Mouse (Mus musculus): ENCODE measurements around the gene Rsph3b. TPM values are rescaled to one million over a fixed set of nuclear protein-coding genes. Genes with fewer than 3 reads are reported as not detected.
A peak's percentile ranks its signal among the peaks of the same experiment; 100 is the strongest.

The Rsph3b gene
- polyA plus RNA-seq, 1 experiment from 2014 or later: 56.1 TPM

- H3K27ac ChIP-seq (ENCODE audit: low read length): no peak overlapping the region
- H3K36me3 ChIP-seq (ENCODE audit: control insufficient read depth, insufficient read depth): no peaks in the 10 kb centered on the region
- H3K9me3 ChIP-seq (ENCODE audit: control insufficient read depth, low read length): peaks cover 9% of the 10 kb centered on the region
- no peak overlapping the region for H3K4me3 ChIP-seq (replicated peaks; ENCODE audit: low read length)
- H3K4me1 ChIP-seq (replicated peaks; ENCODE audit: control insufficient read depth, insufficient read depth, low read length): no peaks in the 10 kb centered on the region
- ATAC-seq: no peak
- 94% methylated on average over 2 of the region's 2 CpGs for WGBS
- H3K4me2 ChIP-seq (ENCODE audit: low read length): no peak overlapping the region
- H3K9ac ChIP-seq (replicated peaks; ENCODE audit: low read depth, low read length): no peak overlapping the region
- no peaks in the 10 kb centered on the region for H3K27me3 ChIP-seq (replicated peaks; ENCODE audit: control insufficient read depth, insufficient read depth, low read length)
These were observed 77.1 kb downstream of the Rsph3b start for GRCm38 (mm10) chr17:6871421-6871820.

DNA sequence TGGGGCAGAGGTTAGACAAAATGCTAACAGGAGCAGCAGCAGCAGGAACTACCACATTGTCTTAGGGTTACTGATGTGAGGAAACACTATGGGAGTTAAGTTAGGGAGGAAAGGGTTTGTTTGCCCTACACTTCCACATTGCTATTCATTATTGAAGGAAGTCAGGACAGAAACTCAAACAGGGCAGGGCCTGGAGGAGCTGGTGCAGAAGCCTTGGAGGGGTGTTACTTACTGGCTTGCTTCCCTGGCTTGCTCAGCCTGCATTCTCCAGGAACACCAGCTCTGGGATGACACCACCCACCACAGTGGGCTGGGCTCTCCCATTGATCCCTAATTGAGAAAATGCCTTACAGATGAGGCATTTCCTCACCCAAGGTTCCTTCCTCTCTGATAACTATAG lies 79.7 kb downstream of the Rsph3b start:
- ATAC-seq: no peak
- Histone ChIP-seq H3K4me2 (ENCODE audit: low read length) (no peak overlapping the region), H3K4me3 (replicated peaks; ENCODE audit: low read length) (no peak overlapping the region)

GRCm38 (mm10) chr17:6867740-6868139 lies 80.7 kb downstream of the Rsph3b start:
- H3K9ac ChIP-seq (replicated peaks; ENCODE audit: low read depth, low read length): no peak overlapping the region

More for the DNA sequence above, 79.7 kb downstream of the Rsph3b start:
- Histone ChIP-seq H3K4me1 (replicated peaks; ENCODE audit: control insufficient read depth, insufficient read depth, low read length) (peaks cover 9% of the 10 kb centered on the region), H3K36me3 (ENCODE audit: control insufficient read depth, insufficient read depth) (no peaks in the 10 kb centered on the region), H3K27ac (ENCODE audit: low read length) (no peak overlapping the region), H3K9me3 (ENCODE audit: control insufficient read depth, low read length) (peaks cover 2% of the 10 kb centered on the region), H3K27me3 (replicated peaks; ENCODE audit: control insufficient read depth, insufficient read depth, low read length) (no peaks in the 10 kb centered on the region), H3K9ac (replicated peaks; ENCODE audit: low read depth, low read length) (no peak overlapping the region)

DNA sequence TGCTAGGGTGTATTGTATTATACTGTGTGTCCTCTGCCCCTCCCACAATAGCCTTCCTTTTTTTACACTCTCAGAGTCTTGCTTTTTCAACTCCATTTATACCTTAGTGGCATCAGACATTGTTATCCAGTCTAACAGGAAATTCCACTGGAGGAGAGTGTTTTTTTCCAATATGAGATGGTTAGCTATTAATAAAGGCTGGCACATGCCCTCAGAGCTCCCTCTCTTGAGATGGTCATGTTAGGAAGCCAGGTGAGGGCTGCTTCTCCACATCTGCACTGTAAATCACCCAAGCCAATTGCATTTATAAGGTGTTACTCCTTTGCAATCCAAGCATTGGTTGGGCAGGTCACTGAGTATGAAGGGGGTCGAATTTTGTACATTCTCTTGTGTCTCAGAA lies 81.9 kb downstream of the Rsph3b start:
- Histone ChIP-seq H3K27ac (ENCODE audit: low read length) (no peak overlapping the region), H3K4me2 (ENCODE audit: low read length) (no peak overlapping the region), H3K36me3 (ENCODE audit: control insufficient read depth, insufficient read depth) (no peaks in the 10 kb centered on the region), H3K9ac (replicated peaks; ENCODE audit: low read depth, low read length) (no peak overlapping the region), H3K27me3 (replicated peaks; ENCODE audit: control insufficient read depth, insufficient read depth, low read length) (no peaks in the 10 kb centered on the region), H3K9me3 (ENCODE audit: control insufficient read depth, low read length) (no peaks in the 10 kb centered on the region), H3K4me3 (replicated peaks; ENCODE audit: low read length) (no peak overlapping the region), H3K4me1 (replicated peaks; ENCODE audit: control insufficient read depth, insufficient read depth, low read length) (peaks cover 20% of the 10 kb centered on the region)
- ATAC-seq: no peak
- WGBS: 79% methylated on average over 1 of the region's 1 CpGs

More at GRCm38 (mm10) chr17:6867740-6868139, 80.7 kb downstream of the Rsph3b start:
- Histone ChIP-seq H3K4me2 (ENCODE audit: low read length) (no peak overlapping the region), H3K4me1 (replicated peaks; ENCODE audit: control insufficient read depth, insufficient read depth, low read length) (peaks cover 9% of the 10 kb centered on the region), H3K36me3 (ENCODE audit: control insufficient read depth, insufficient read depth) (no peaks in the 10 kb centered on the region), H3K27me3 (replicated peaks; ENCODE audit: control insufficient read depth, insufficient read depth, low read length) (no peaks in the 10 kb centered on the region), H3K4me3 (replicated peaks; ENCODE audit: low read length) (no peak overlapping the region), H3K9me3 (ENCODE audit: control insufficient read depth, low read length) (no peaks in the 10 kb centered on the region), H3K27ac (ENCODE audit: low read length) (no peak overlapping the region)
- WGBS: 23% methylated on average over 7 of the region's 7 CpGs
- ATAC-seq: no peak

- Histone ChIP-seq H3K4me2 (ENCODE audit: low read length) (no peak overlapping the region), H3K4me3 (replicated peaks; ENCODE audit: low read length) (no peak overlapping the region), H3K36me3 (ENCODE audit: control insufficient read depth, insufficient read depth) (no peaks in the 10 kb centered on the region), H3K9me3 (ENCODE audit: control insufficient read depth, low read length) (no peaks in the 10 kb centered on the region), H3K9ac (replicated peaks; ENCODE audit: low read depth, low read length) (no peak overlapping the region), H3K27me3 (replicated peaks; ENCODE audit: control insufficient read depth, insufficient read depth, low read length) (no peaks in the 10 kb centered on the region), H3K4me1 (replicated peaks; ENCODE audit: control insufficient read depth, insufficient read depth, low read length) (peaks cover 27% of the 10 kb centered on the region), H3K27ac (ENCODE audit: low read length) (no peak overlapping the region)
- WGBS: 44% methylated on average over 5 of the region's 5 CpGs
- no peak for ATAC-seq
These were observed 82.9 kb downstream of the Rsph3b start for GRCm38 (mm10) chr17:6865580-6865979.

- H3K4me1 ChIP-seq (replicated peaks; ENCODE audit: control insufficient read depth, insufficient read depth, low read length): peaks cover 29% of the 10 kb centered on the region
- peak overlapping the region; percentile 14; the same call in 1 of the 2 replicates for H3K4me2 ChIP-seq (ENCODE audit: low read length)
- WGBS: 21% methylated on average over 13 of the region's 13 CpGs
These were observed 83.6 kb downstream of the Rsph3b start for GRCm38 (mm10) chr17:6864869-6865268.

DNA sequence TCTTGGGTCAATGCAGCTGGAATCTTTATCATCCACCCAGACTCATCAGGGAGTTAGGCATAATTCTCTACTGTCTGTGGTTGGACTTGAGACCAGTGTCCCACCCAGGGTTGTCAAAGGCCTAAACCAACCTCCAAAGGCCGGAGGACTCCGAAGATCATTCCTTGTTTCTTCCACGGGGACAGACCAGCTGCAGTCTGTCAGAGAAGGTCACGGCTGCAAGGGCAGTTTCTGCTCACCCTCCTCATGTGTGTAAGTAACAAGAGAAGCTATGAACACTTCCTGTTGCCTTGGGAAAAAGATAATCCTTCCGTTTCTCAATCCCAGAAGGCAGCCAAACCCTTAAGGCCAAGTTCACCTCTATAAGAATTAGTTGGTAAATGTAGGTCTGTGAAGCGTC lies 85.0 kb downstream of the Rsph3b start:
- no peaks in the 10 kb centered on the region for H3K9me3 ChIP-seq (ENCODE audit: control insufficient read depth, low read length)
- H3K4me3 ChIP-seq (replicated peaks; ENCODE audit: low read length): no peak overlapping the region
- H3K9ac ChIP-seq (replicated peaks; ENCODE audit: low read depth, low read length): no peak overlapping the region
- H3K27me3 ChIP-seq (replicated peaks; ENCODE audit: control insufficient read depth, insufficient read depth, low read length): no peaks in the 10 kb centered on the region
- H3K27ac ChIP-seq (ENCODE audit: low read length): no peak overlapping the region
- 94% methylated on average over 6 of the region's 6 CpGs for WGBS
- H3K4me2 ChIP-seq (ENCODE audit: low read length): no peak overlapping the region
- no peaks in the 10 kb centered on the region for H3K36me3 ChIP-seq (ENCODE audit: control insufficient read depth, insufficient read depth)
- peaks cover 29% of the 10 kb centered on the region for H3K4me1 ChIP-seq (replicated peaks; ENCODE audit: control insufficient read depth, insufficient read depth, low read length)
- ATAC-seq: no peak

More at GRCm38 (mm10) chr17:6864869-6865268, 83.6 kb downstream of the Rsph3b start:
- ATAC-seq: no peak
- Histone ChIP-seq H3K36me3 (ENCODE audit: control insufficient read depth, insufficient read depth) (no peaks in the 10 kb centered on the region), H3K27ac (ENCODE audit: low read length) (no peak overlapping the region), H3K27me3 (replicated peaks; ENCODE audit: control insufficient read depth, insufficient read depth, low read length) (no peaks in the 10 kb centered on the region), H3K9ac (replicated peaks; ENCODE audit: low read depth, low read length) (0 out of 2 replicates have a peak overlapping the region, but pooled peaks have one; percentile 9), H3K4me3 (replicated peaks; ENCODE audit: low read length) (no peak overlapping the region), H3K9me3 (ENCODE audit: control insufficient read depth, low read length) (no peaks in the 10 kb centered on the region)

DNA sequence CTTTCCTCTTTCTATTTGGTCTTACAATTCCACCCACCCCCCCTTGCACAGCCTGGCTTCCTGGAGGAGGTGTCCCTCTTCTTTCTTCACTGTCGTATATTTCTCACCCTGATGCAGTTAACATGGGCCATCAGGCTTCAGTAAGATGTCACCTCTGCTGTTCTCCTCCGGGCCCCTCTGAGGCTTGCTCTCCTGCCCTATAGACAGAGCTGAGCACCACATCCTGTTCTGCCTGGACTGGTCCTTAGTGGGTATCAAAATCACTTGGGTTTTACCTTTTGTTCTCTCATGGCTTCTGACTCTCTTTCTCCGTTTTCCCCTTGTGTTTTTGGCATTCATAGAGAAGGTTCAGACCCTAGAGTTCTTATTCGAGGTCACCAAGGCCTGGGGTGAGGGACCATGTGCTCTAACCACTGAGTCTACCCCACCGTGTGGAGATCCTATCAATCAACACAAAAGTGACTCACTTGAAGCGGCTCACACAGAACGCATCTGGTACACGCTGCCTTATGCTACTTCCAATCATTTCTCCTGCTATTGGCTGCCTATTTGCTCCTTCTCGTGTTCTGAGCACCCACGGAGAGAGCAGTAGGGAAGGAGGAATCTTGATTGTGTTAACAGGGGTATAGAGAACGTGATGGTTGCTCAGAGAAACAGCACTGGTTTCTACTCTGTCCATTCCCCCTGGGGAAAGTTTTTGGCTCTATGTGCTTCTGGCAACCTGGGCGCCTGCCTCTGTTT lies 86.3 kb downstream of the Rsph3b start:
- no peak for ATAC-seq

DNA sequence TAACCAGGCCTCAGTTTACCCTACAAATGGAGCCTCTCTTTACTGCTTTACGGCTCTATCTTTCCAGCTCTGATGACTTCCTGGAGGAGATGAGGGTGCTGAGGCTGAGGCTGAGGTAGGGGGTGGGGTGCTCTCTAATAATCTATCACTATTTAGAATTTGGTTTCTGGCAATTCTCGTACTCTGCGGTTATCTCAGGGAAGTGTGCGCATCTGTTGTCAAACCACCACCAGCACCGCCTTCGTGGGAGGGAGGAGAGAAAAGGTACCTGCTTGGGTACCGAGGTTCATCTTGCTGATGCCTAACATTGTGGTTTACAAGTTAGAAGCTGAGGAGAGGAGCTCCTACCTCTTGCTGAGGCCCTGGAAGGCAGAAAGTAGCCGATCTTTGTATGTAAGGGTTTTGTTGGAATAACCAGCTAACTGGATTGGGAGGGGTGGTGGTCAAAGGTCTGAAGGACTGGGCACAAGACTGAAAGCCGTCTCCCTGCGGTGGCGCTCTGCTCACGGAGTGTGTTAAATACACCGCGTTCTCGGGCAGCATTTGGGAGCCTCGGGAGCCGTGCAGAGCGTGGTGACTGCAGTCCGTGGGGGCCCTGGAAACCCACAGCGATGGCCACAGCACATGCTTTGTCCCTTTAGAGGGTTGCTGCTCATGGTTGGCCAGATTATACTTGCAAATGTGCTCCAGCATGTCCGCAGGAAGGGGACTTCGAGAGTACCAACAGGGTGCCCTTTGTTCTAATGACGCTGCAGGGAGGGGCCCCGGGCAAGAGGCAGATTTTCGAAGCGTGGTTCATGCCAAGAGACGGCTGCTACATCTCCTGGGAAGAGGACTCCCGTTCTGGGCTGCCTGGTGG lies 87.1 kb downstream of the Rsph3b start:
- Histone ChIP-seq H3K4me2 (ENCODE audit: low read length) (peak overlapping the region; percentile 51), H3K4me3 (replicated peaks; ENCODE audit: low read length) (peak overlapping the region; percentile 24), H3K36me3 (ENCODE audit: control insufficient read depth, insufficient read depth) (no peaks in the 10 kb centered on the region), H3K27ac (ENCODE audit: low read length) (peak overlapping the region; percentile 64), H3K9ac (replicated peaks; ENCODE audit: low read depth, low read length) (peak overlapping the region; percentile 54), H3K27me3 (replicated peaks; ENCODE audit: control insufficient read depth, insufficient read depth, low read length) (no peaks in the 10 kb centered on the region), H3K4me1 (replicated peaks; ENCODE audit: control insufficient read depth, insufficient read depth, low read length) (peaks cover 29% of the 10 kb centered on the region), H3K9me3 (ENCODE audit: control insufficient read depth, low read length) (no peaks in the 10 kb centered on the region)
- WGBS: 2% methylated on average over 28 of the region's 28 CpGs
- ATAC-seq: peak; percentile 89

More for the DNA sequence above, 86.3 kb downstream of the Rsph3b start:
- Histone ChIP-seq H3K4me3 (replicated peaks; ENCODE audit: low read length) (peak overlapping the region; percentile 24; the same call in 1 of the 2 replicates), H3K9me3 (ENCODE audit: control insufficient read depth, low read length) (no peaks in the 10 kb centered on the region), H3K27ac (ENCODE audit: low read length) (peak overlapping the region; percentile 64), H3K36me3 (ENCODE audit: control insufficient read depth, insufficient read depth) (no peaks in the 10 kb centered on the region), H3K4me2 (ENCODE audit: low read length) (peak overlapping the region; percentile 51), H3K9ac (replicated peaks; ENCODE audit: low read depth, low read length) (peak overlapping the region; percentile 54), H3K4me1 (replicated peaks; ENCODE audit: control insufficient read depth, insufficient read depth, low read length) (peaks cover 29% of the 10 kb centered on the region), H3K27me3 (replicated peaks; ENCODE audit: control insufficient read depth, insufficient read depth, low read length) (no peaks in the 10 kb centered on the region)
- 37% methylated on average over 12 of the region's 12 CpGs for WGBS
